Mouse (Mus musculus) heart, embryonic 15.5 days (tissue): Measurements from ENCODE around the gene Senp5. TPM values are rescaled to one million over a fixed set of nuclear protein-coding genes. Genes with fewer than 3 reads are reported as not detected.
"Not testable (repeated sequence)": the region's sequence is repeated elsewhere in the genome, so short reads cannot be mapped to it uniquely, and the experiment has no call there.

Experiments used
- ATAC-seq: fragments of 200-750 bp; cut with Nextera tagmentation; replicated peaks from 2 replicates; pipeline ENCODE4 v1.8.0; 2017; ENCODE audit warnings: low read depth, moderate TSS enrichment; ENCODE audit not compliant: insufficient number of reproducible peaks, insufficient read depth, low FRiP score
- H3K27ac ChIP-seq: fragments of 300-500 bp; sonication (generic); 2 replicates; pipeline ENCODE4 v1.5.1; 2015; ENCODE audit warnings: mild to moderate bottlenecking, inconsistent platforms
- H3K27me3 ChIP-seq: fragments of 300-500 bp; sonication (generic); 2 replicates; pipeline ENCODE4 v1.6.1; 2015; ENCODE audit warnings: inconsistent platforms
- H3K36me3 ChIP-seq: fragments of 300-500 bp; sonication (generic); 2 replicates; pipeline ENCODE4 v1.6.1; 2015; ENCODE audit warnings: mild to moderate bottlenecking, inconsistent platforms
- H3K4me1 ChIP-seq: fragments of 300-500 bp; sonication (generic); replicated peaks from 2 replicates; pipeline ENCODE4 v1.6.1; 2015; ENCODE audit warnings: inconsistent platforms
- H3K4me2 ChIP-seq: fragments of 300-500 bp; sonication (generic); 2 replicates; pipeline ENCODE4 v1.6.1; 2015; ENCODE audit warnings: inconsistent platforms, mild to moderate bottlenecking, moderate library complexity
- H3K4me3 ChIP-seq: fragments of 300-500 bp; sonication (generic); 2 replicates; pipeline ENCODE4 v1.5.1; 2015; ENCODE audit warnings: mild to moderate bottlenecking, inconsistent platforms
- H3K9ac ChIP-seq: fragments of 300-500 bp; sonication (generic); 2 replicates; pipeline ENCODE4 v1.6.1; 2015; ENCODE audit warnings: mild to moderate bottlenecking, inconsistent platforms
- H3K9me3 ChIP-seq: fragments of 300-500 bp; sonication (generic); replicated peaks from 2 replicates; pipeline ENCODE4 v1.6.1; 2016; ENCODE audit warnings: inconsistent platforms
- WGBS: fragments of 180-500 bp; shearing (Covaris S2); methylation state at CpG from one replicate; pipeline ENCODE4 v1.1.7; 2015; ENCODE audit warnings: mixed read lengths; 5-methylcytosine and 5-hydroxymethylcytosine counted together
- polyA plus RNA-seq: library from polyadenylated mRNA; unstranded; fragments of >200 nt; fragmentation: Nextera tagmentation; extraction: Ambion mirVana; gene quantifications from 2 replicates; pipeline ENCODE4 v1.2.1, GENCODE M21; 2015

Senp5 gene
- polyA plus RNA-seq, 1 experiment from 2014 or later, result 9.9 TPM

GRCm38 (mm10) chr16:31980946-31981345, 22.1 kb downstream of the Senp5 start:
- peaks cover 32% of the 10 kb centered on the region for H3K36me3 ChIP-seq
- H3K27me3 ChIP-seq, result no peaks in the 10 kb centered on the region
- H3K27ac ChIP-seq, result no peak overlapping the region
- ATAC-seq, result no peak
- no peak overlapping the region for H3K9ac ChIP-seq
- 78% methylated on average over 5 of the region's 5 CpGs for WGBS
- no peak overlapping the region for H3K4me2 ChIP-seq
- no peaks in the 10 kb centered on the region for H3K9me3 ChIP-seq
- no peaks in the 10 kb centered on the region for H3K4me1 ChIP-seq
- H3K4me3 ChIP-seq, result no peak overlapping the region

- H3K4me2 ChIP-seq, result no peak overlapping the region
- no peak overlapping the region for H3K9ac ChIP-seq
- no peaks in the 10 kb centered on the region for H3K4me1 ChIP-seq
- no peaks in the 10 kb centered on the region for H3K27me3 ChIP-seq
- peaks cover 32% of the 10 kb centered on the region for H3K36me3 ChIP-seq
- 83% methylated on average over 3 of the region's 3 CpGs for WGBS
- no peaks in the 10 kb centered on the region for H3K9me3 ChIP-seq
- H3K4me3 ChIP-seq, result no peak overlapping the region
- ATAC-seq, result no peak
- no peak overlapping the region for H3K27ac ChIP-seq
Observed at GRCm38 (mm10) chr16:31979501-31979900, 23.6 kb downstream of the Senp5 start.

GRCm38 (mm10) chr16:31975258-31975657, 27.8 kb downstream of the Senp5 start:
- Histone ChIP-seq H3K27me3 (no peaks in the 10 kb centered on the region), H3K9me3 (no peaks in the 10 kb centered on the region), H3K4me3 (no peak overlapping the region), H3K9ac (no peak overlapping the region), H3K27ac (no peak overlapping the region), H3K4me2 (no peak overlapping the region), H3K36me3 (peaks cover 51% of the 10 kb centered on the region), H3K4me1 (no peaks in the 10 kb centered on the region)
- 94% methylated on average over 4 of the region's 4 CpGs for WGBS
- ATAC-seq, result no peak

DNA sequence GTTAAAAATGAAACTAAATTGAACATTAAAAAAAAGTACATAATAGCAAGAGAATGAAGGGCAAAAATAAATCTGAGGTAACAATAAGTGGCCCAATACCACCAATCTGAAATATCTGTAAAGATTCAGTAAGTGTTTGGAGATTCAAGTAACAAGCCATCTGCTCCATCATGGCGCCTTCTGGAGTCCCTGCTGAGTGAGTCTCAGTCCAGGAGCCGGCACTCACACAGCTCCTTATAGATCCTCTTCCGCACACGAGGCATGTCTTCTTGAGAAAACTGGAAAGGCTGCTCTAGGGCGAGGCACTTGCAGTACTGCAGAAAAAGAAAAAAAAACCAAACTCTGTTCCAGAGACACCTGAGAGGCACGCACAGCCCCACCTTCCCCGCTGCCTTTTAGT, 39.9 kb downstream of the Senp5 start:
- ATAC-seq, result no peak
- H3K27ac ChIP-seq, result no peak overlapping the region
- no peaks in the 10 kb centered on the region for H3K27me3 ChIP-seq
- H3K9ac ChIP-seq, result no peak overlapping the region
- no peaks in the 10 kb centered on the region for H3K4me1 ChIP-seq
- 89% methylated on average over 7 of the region's 7 CpGs for WGBS
- no peaks in the 10 kb centered on the region for H3K9me3 ChIP-seq
- no peak overlapping the region for H3K4me2 ChIP-seq
- H3K4me3 ChIP-seq, result no peak overlapping the region
- H3K36me3 ChIP-seq, result peaks cover 65% of the 10 kb centered on the region

DNA sequence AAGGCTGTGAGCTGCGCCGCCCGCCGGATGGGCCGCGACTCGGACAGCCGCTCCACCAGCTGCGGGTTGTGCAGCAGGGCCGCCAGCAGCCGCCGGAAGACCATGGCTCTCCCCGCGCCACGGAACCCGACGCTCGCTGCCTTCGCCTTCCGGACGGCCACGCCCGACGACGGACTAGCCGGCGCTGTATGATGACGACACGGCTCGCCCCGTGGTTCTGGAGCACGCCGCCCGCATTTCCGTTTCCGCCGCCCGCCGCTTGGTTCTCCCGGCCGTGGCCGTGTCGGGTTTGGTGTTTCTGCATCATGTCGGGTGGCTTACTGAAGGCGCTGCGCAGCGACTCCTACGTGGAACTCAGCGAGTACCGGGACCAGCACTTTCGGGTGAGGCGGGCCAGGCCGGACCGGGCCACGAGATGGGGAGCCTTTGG, 54.7 kb downstream of the Senp5 start, which contains the start of the genes 0610012G03Rik and Ncbp2:
Gene 0610012G03Rik (minus strand): TSS at position 150 of the 430 bp plus-strand sequence.
Gene Ncbp2 (plus strand): TSS at position 169 of the 430 bp plus-strand sequence.
- Histone ChIP-seq H3K27me3 (no peaks in the 10 kb centered on the region), H3K4me1 (peaks cover 38% of the 10 kb centered on the region), H3K9me3 (no peaks in the 10 kb centered on the region), H3K4me3 (peak within 1 kb of the TSS; percentile 79), H3K9ac (peak within 1 kb of the TSS; percentile 91), H3K27ac (peak within 1 kb of the TSS; percentile 96), H3K36me3 (no peaks in the 10 kb centered on the region), H3K4me2 (peak within 1 kb of the TSS; percentile 66)
- under 1% methylated on average over 54 of the region's 55 CpGs for WGBS
- peak; percentile 88 for ATAC-seq

DNA sequence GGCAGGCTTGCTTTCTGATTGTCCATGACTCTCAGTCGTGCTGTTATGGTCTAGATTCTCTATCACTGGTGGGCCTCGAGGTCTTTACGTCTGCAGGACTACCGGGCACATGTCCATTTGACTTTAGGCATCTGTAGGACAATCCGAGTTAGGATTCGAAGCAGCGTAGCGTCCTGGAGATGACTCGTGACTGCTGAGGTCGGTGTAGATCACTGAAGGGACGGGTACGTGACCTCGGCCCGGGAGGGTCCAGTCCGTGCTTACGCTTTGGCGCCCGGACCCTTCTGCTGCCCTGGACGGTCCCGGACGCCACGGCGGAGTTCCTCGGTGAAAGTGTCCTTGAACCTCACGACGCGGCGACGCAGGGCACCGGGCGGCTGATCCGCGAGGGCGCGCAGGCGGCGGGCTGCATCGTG, 55.2 kb downstream of the Senp5 start:
- peak overlapping the region; percentile 91 for H3K9ac ChIP-seq
- no peak; the same call in 1 of the 2 replicates for ATAC-seq
- no peaks in the 10 kb centered on the region for H3K27me3 ChIP-seq
- peak overlapping the region; percentile 66 for H3K4me2 ChIP-seq
- peaks cover 38% of the 10 kb centered on the region for H3K4me1 ChIP-seq
- no peaks in the 10 kb centered on the region for H3K9me3 ChIP-seq
- H3K36me3 ChIP-seq, result no peaks in the 10 kb centered on the region
- peak overlapping the region; percentile 96 for H3K27ac ChIP-seq
- H3K4me3 ChIP-seq, result peak overlapping the region; percentile 79
- under 1% methylated on average over 38 of the region's 38 CpGs for WGBS

DNA sequence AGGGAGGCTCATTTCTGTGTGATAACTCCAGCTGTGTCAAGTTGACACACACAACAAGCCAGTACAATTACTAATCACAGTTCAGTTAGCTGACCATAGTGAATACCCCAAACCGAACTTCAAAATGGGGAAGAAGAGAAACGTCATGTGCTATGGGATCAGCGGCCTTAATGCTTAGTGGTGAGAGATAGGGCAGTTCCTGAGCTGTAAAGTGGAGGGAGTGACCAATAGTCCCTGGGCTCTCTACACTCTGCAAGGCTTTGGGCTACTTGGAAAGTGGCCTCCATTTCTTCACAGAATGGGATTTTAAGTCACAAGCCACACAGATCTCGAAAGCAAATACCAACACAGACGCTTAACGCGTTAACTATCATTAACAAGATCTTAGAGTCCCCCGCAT, 55.8 kb downstream of the Senp5 start:
- Histone ChIP-seq H3K4me3 (peak overlapping the region; percentile 79), H3K9me3 (no peaks in the 10 kb centered on the region), H3K27me3 (no peaks in the 10 kb centered on the region), H3K27ac (peak overlapping the region; percentile 96), H3K4me1 (peaks cover 38% of the 10 kb centered on the region), H3K36me3 (no peaks in the 10 kb centered on the region), H3K9ac (peak overlapping the region; percentile 91), H3K4me2 (peak overlapping the region; percentile 66)
- WGBS, result 19% methylated on average over 8 of the region's 8 CpGs
- ATAC-seq, result no peak

DNA sequence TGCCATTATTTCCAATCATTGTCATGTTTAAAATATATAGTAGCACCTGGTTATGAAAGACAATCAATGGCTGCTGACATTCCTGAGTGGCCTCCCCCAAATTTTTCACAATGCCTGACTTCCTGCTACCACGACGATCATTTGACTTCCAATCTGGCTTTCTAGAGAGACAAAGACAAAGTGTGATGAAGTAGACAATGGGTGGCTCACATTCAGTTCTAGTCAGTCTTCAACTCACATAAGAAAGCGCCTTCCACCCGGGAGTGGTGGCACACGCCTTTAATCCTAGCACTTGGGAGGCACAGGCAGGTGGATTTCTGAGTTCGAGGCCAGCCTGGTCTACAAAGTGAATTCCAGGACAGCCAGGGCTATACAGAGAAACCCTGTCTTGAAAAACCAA, 57.1 kb downstream of the Senp5 start:
- H3K9ac ChIP-seq, H3K4me2 ChIP-seq, H3K27me3 ChIP-seq, H3K9me3 ChIP-seq, ATAC-seq, H3K27ac ChIP-seq, H3K36me3 ChIP-seq, H3K4me3 ChIP-seq: not testable (repeated sequence)
- WGBS, result 92% methylated on average over 6 of the region's 6 CpGs
- H3K4me1 ChIP-seq, result peaks cover 38% of the 10 kb centered on the region

DNA sequence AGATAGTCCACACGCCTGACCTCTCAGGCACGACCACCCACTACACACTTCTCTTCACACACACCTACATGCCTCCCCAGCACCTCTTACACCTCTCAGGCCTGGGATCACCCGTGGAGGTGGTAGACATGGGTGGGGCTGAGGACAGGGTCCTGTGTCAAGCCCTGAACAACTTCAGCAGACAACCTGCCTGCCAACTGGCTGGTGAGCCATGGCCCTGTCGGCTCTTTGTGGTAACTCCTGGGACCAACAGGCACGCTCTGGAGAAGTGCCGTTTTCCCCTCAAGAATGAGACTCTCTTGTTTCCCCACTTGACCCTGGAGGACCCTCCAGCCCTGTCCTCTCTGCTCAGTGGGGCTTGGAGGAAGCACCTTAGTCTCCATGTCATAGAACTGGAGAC, 57.7 kb downstream of the Senp5 start:
- ATAC-seq, result no peak

DNA sequence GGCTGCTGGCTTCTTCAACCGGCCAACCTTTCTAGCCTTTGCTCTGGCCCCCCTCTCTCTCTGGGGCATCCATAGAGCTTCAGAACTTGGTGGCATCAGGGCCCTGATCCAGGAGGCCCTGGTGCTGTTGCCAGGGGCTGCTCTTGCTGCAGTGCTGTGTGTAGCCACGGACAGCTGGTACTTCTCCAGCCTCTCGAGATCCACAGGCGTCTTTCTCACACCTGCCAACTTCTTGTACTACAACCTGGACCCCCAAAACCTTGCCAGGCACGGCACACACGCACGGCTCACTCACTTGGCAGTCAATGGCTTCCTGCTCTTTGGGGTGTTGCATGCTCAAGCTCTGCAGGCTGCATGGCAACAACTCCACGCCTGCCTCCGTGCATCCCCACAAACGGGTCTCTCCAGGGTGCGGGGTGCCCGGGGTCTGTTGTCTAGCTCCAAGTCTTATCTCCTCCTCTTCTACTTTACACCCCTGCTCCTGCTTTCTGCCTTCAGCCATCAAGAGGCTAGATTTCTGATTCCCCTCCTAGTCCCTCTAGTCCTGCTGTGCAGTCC, 58.3 kb downstream of the Senp5 start:
- no peak overlapping the region for H3K9ac ChIP-seq
- no peaks in the 10 kb centered on the region for H3K9me3 ChIP-seq
- 85% methylated on average over 12 of the region's 12 CpGs for WGBS
- H3K36me3 ChIP-seq, result no peaks in the 10 kb centered on the region
- peaks cover 38% of the 10 kb centered on the region for H3K4me1 ChIP-seq
- no peak overlapping the region for H3K27ac ChIP-seq
- no peak overlapping the region for H3K4me3 ChIP-seq
- H3K4me2 ChIP-seq, result no peak overlapping the region
- no peak for ATAC-seq
- no peaks in the 10 kb centered on the region for H3K27me3 ChIP-seq

More for the DNA sequence above, 57.7 kb downstream of the Senp5 start:
- Histone ChIP-seq H3K4me3 (no peak overlapping the region), H3K36me3 (no peaks in the 10 kb centered on the region), H3K9me3 (no peaks in the 10 kb centered on the region), H3K9ac (no peak overlapping the region), H3K4me2 (no peak overlapping the region), H3K27ac (no peak overlapping the region), H3K27me3 (no peaks in the 10 kb centered on the region), H3K4me1 (peaks cover 38% of the 10 kb centered on the region)
- WGBS, result 79% methylated on average over 6 of the region's 6 CpGs

DNA sequence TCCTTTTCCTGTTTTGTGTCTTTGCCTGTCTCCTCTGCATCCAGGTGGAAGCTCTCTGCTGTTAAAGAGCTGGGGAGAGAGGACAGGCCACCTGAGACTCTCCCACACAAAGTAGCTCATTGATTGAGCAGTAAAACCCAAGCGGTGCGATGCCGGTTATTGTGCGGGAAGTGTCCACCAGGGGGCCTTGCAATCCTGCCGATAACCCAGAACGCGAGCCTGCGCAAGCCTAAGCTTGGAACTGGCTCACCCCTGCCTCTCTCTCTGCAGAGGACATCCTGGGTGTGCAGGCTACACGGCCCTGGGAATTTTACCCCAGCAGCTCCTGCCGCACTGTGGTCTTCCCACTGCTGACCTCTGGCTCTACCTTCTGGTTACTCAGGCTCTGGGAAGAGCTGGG, 59.1 kb downstream of the Senp5 start:
- H3K4me3 ChIP-seq, result no peak overlapping the region
- no peaks in the 10 kb centered on the region for H3K9me3 ChIP-seq
- 4% methylated on average over 10 of the region's 10 CpGs for WGBS
- no peak overlapping the region for H3K27ac ChIP-seq
- H3K9ac ChIP-seq, result no peak overlapping the region
- H3K4me2 ChIP-seq, result no peak overlapping the region
- H3K27me3 ChIP-seq, result no peaks in the 10 kb centered on the region
- ATAC-seq, result no peak
- H3K4me1 ChIP-seq, result peaks cover 30% of the 10 kb centered on the region
- H3K36me3 ChIP-seq, result no peaks in the 10 kb centered on the region

GRCm38 (mm10) chr16:31940586-31940985, 62.5 kb downstream of the Senp5 start:
- 70% methylated on average over 2 of the region's 2 CpGs for WGBS
- H3K27me3 ChIP-seq, result peaks cover 10% of the 10 kb centered on the region
- H3K4me1 ChIP-seq, result peaks cover 10% of the 10 kb centered on the region
- H3K4me2 ChIP-seq, result no peak overlapping the region
- ATAC-seq, result no peak
- no peak overlapping the region for H3K4me3 ChIP-seq
- no peak overlapping the region for H3K9ac ChIP-seq
- no peaks in the 10 kb centered on the region for H3K9me3 ChIP-seq
- H3K36me3 ChIP-seq, result no peaks in the 10 kb centered on the region
- no peak overlapping the region for H3K27ac ChIP-seq
